22 mouse cellular contexts compared by ENCODE assay signal in genomic region chr17:11229426-11229825, GRCm38 (mm10).
DNase-seq lines count a peak whose midpoint lies in the region; TF ChIP-seq lines count a peak whose summit lies in the region.
"Had no signal": no experiment of that assay in that cellular context is flagged by ENCODE, and none has a peak within 500 bp of the region (broad histone marks: within the 10 kb centered on the region; RNA-seq: fewer than 3 reads in every experiment).

No protein-coding gene starts in this region.

- H3K27me3 ChIP-seq in heart, adult 2 months (ENCODE audit: control insufficient read depth, insufficient read depth, low read length) = no peaks in the 10 kb centered on the region
- H3K27me3 ChIP-seq: CH12.LX; heart, embryonic 12.5 days had no signal

- peak; percentile 53 for TF ChIP-seq CTCF in gastrocnemius, adult 2 months (IDR thresholded peaks at IDR 0.05)
- TF ChIP-seq CTCF in layer of hippocampus, adult 2 months (conservative IDR thresholded peaks at IDR 0.05) = peak; percentile 62
- TF ChIP-seq CTCF in heart, adult 2 months (IDR thresholded peaks at IDR 0.05) = no peak

- H3K4me1 ChIP-seq in heart, adult 2 months (ENCODE audit: control insufficient read depth, insufficient read depth, low read length) = no peaks in the 10 kb centered on the region
- H3K4me1 ChIP-seq: heart, embryonic 12.5 days; midbrain, embryonic 10.5 days had no signal

- TF ChIP-seq EP300 in heart, adult 2 months (IDR thresholded peaks at IDR 0.05; ENCODE audit: insufficient read depth, low read depth, low read length) = no peak

- intact Hi-C loops in gastrocnemius, adult 2 months (cut with DNase I) = no loop called here
- intact Hi-C loops in gastrocnemius, postnatal 14 days (cut with DNase I; ENCODE audit: low total_unique reads) = no loop called here
- intact Hi-C loops in heart, adult 2 months (cut with DNase I) = no loop called here

- H3K9ac ChIP-seq in heart, adult 2 months (ENCODE audit: low read depth, low read length) = no peak overlapping the region
- H3K9ac ChIP-seq: forebrain, postnatal 0 days; heart, embryonic 12.5 days; liver, postnatal 0 days had no signal

- 46% methylated on average over 1 of the region's 1 CpGs for WGBS in heart, adult 2 months

- DNase-seq in gastrocnemius, adult 2 months = peak; percentile 44
- DNase-seq in gastrocnemius, postnatal 10 days = no peak
- peak in 1 of 2 experiments; percentile 39 for DNase-seq in layer of hippocampus, adult 2 months (ENCODE audit: low spot score in 2 of 2)
- no peak for DNase-seq in layer of hippocampus, adult 9-10 months (ENCODE audit: low spot score)
- DNase-seq in adipocyte (ENCODE audit: low spot score) = peak; percentile 4
- DNase-seq in gastrocnemius, postnatal 14 days = peak; percentile 5
- no peak for DNase-seq in embryo, embryonic 10 days (ENCODE audit: low spot score)
- no peak for DNase-seq in heart, adult 2 months
- DNase-seq: cerebellum, adult 18-20 months; cerebellum, postnatal 25 days; forebrain, postnatal 0 days; heart, postnatal 10 days; kidney, adult 18-20 months; kidney, postnatal 14 days; left cerebral cortex, postnatal 4 days; liver, postnatal 0 days had no signal

- TF ChIP-seq POLR2A in heart, adult 2 months (IDR thresholded peaks at IDR 0.05; ENCODE audit: insufficient read depth, low read depth, low read length) = no peak

- no peak overlapping the region for H3K4me3 ChIP-seq in gastrocnemius, adult 2 months
- H3K4me3 ChIP-seq in layer of hippocampus, adult 2 months = no peak overlapping the region
- no peak overlapping the region for H3K4me3 ChIP-seq in heart, adult 2 months
- H3K4me3 ChIP-seq: heart, embryonic 12.5 days; midbrain, embryonic 10.5 days had no signal

- H3K27ac ChIP-seq in gastrocnemius, adult 2 months = 0 out of 2 replicates have a peak overlapping the region, but pooled peaks have one; percentile 25
- H3K27ac ChIP-seq in layer of hippocampus, adult 2 months = no peak overlapping the region
- no peak overlapping the region for H3K27ac ChIP-seq in heart, adult 2 months
- H3K27ac ChIP-seq: hindbrain, postnatal 0 days; midbrain, embryonic 10.5 days; stomach, postnatal 0 days had no signal

- H3K36me3 ChIP-seq in heart, adult 2 months (ENCODE audit: control insufficient read depth, insufficient read depth, low read length) = no peaks in the 10 kb centered on the region
- H3K36me3 ChIP-seq: G1E; heart, embryonic 12.5 days; midbrain, embryonic 10.5 days had no signal

- no peaks in the 10 kb centered on the region for H3K79me2 ChIP-seq in heart, adult 2 months (replicated peaks; ENCODE audit: control insufficient read depth, insufficient read depth, low read length)

Comparison
In these comparisons a context has a peak if more than half of its experiments do, and no peak if none do; other contexts are left out.
1. DNase-seq: peak in gastrocnemius, adult 2 months (single experiment), adipocyte (single experiment) and gastrocnemius, postnatal 14 days (single experiment); none in gastrocnemius, postnatal 10 days (single experiment), layer of hippocampus, adult 9-10 months (single experiment), embryo, embryonic 10 days (single experiment) and heart, adult 2 months (0 of 2).